Mouse (Mus musculus) stomach, embryonic 14.5 days (tissue): ENCODE measurements around the gene Snrpf. TPM values are rescaled to one million over a fixed set of nuclear protein-coding genes. Genes with fewer than 3 reads are reported as not detected.

Experiments
- ATAC-seq: fragments of 200-750 bp; cut with Nextera tagmentation; 2 replicates; pipeline ENCODE4 v1.8.0; 2017; ENCODE audit warnings: low read depth, moderate TSS enrichment; ENCODE audit not compliant: insufficient number of reproducible peaks, insufficient read depth, low FRiP score
- H3K27ac ChIP-seq: fragments of 300-500 bp; sonication (generic); 2 replicates; pipeline ENCODE4 v1.5.1; 2014; ENCODE audit warnings: mild to moderate bottlenecking, low read length, moderate library complexity, mixed read lengths
- H3K27me3 ChIP-seq: fragments of 300-500 bp; sonication (generic); 2 replicates; pipeline ENCODE4 v1.6.1; 2014; ENCODE audit warnings: low read length, control low read depth, mixed read lengths; ENCODE audit not compliant: control insufficient read depth, insufficient read depth
- H3K36me3 ChIP-seq: fragments of 300-500 bp; sonication (generic); 2 replicates; pipeline ENCODE4 v1.6.1; 2014; ENCODE audit warnings: mild to moderate bottlenecking, control low read depth, low read length, moderate library complexity, mixed read lengths; ENCODE audit not compliant: control insufficient read depth, insufficient read depth
- H3K4me1 ChIP-seq: fragments of 300-500 bp; sonication (generic); 2 replicates; pipeline ENCODE4 v1.6.1; 2014; ENCODE audit warnings: low read length, control low read depth, mixed read lengths; ENCODE audit not compliant: control insufficient read depth, insufficient read depth
- H3K4me2 ChIP-seq: fragments of 300-500 bp; sonication (generic); replicated peaks from 2 replicates; pipeline ENCODE4 v1.6.1; 2014; ENCODE audit warnings: low read depth, low read length, control low read depth
- H3K4me3 ChIP-seq: fragments of 300-500 bp; sonication (generic); 2 replicates; pipeline ENCODE4 v1.5.1; 2014; ENCODE audit warnings: low read depth, low read length, control low read depth
- H3K9ac ChIP-seq: fragments of 300-500 bp; sonication (generic); replicated peaks from 2 replicates; pipeline ENCODE4 v1.6.1; 2014; ENCODE audit warnings: low read depth, mild to moderate bottlenecking, control low read depth, low read length, moderate library complexity, mixed read lengths
- H3K9me3 ChIP-seq: fragments of 300-500 bp; sonication (generic); 2 replicates; pipeline ENCODE4 v1.6.1; 2016; ENCODE audit warnings: low read depth, low read length, control low read depth; ENCODE audit not compliant: control insufficient read depth
- WGBS: fragments of 180-500 bp; shearing (Covaris S2); extraction: QIAGEN DNeasy Blood & Tissue Kit; methylation state at CpG from one replicate; pipeline ENCODE4 v1.1.7; 2014; 5-methylcytosine and 5-hydroxymethylcytosine counted together
- polyA plus RNA-seq: library from polyadenylated mRNA; unstranded; fragments of >200 nt; fragmentation: Nextera tagmentation; extraction: Ambion mirVana; gene quantifications from 2 replicates; pipeline ENCODE4 v1.2.1, GENCODE M21; 2014

Snrpf gene
- polyA plus RNA-seq, 1 experiment from 2014 or later = 146 TPM

DNA sequence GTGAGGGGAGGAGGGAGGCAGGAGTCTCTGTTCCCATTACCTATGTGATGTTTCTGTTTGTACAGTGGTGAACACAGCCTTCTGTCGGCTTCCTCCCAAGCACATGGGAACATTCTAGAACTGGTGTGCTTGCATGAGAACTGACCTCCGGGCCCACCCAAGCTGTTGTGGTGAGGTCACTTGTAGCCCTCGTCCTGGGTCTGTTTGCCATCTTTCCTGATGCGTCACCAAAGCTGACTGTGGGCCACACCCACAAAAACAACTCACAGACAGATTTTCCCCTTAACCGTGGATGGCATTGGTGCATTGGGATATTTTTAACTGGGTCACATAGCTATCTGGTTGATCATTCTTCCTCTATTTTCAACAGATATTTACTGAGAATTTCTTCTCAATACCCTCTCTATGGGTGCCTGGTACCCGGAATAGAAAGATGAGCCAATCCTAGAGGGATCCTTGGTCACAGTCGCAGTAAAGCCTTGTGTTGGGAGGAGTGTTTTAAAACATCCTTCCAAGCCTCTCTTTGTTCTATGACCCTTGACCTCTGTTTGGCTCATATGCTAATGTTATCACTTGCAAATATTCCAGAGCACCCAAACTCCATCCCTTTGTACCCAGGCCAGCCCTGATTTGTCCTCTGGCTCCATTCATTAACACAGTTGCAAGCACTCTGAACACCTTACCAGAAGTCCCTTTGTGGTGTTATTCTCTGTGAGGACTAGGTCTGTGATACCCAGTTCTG is 31.1 kb upstream of the Snrpf start:
- H3K9ac ChIP-seq = no peak overlapping the region
- no peaks in the 10 kb centered on the region for H3K9me3 ChIP-seq
- WGBS = 56% methylated on average over 7 of the region's 7 CpGs
- no peaks in the 10 kb centered on the region for H3K27me3 ChIP-seq
- H3K27ac ChIP-seq = no peak overlapping the region
- H3K4me1 ChIP-seq = no peaks in the 10 kb centered on the region
- no peak for ATAC-seq
- no peak overlapping the region for H3K4me2 ChIP-seq
- H3K36me3 ChIP-seq = no peaks in the 10 kb centered on the region
- no peak overlapping the region for H3K4me3 ChIP-seq

DNA sequence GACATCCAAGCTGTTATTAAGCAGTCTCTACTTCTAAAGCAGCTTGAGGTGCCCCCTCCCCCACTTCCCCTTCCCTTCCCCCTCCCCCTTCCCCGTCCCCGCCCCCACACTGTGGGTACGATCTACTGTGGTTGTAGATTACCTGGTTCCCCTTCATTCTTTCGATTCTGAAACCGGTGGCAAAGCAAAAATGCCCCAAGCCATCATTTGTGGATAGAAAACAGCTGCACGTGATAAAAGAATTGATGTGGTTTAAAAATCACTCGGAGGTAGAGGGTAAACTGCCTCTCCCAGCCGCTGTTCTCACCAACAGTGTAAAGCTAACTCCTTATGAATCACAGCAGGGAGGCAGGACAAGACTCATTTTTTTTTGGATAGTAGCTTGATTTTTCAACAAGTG is 25.3 kb upstream of the Snrpf start:
- H3K27me3 ChIP-seq = no peaks in the 10 kb centered on the region
- no peak overlapping the region for H3K4me2 ChIP-seq
- no peak overlapping the region for H3K4me3 ChIP-seq
- no peaks in the 10 kb centered on the region for H3K4me1 ChIP-seq
- H3K9me3 ChIP-seq = no peaks in the 10 kb centered on the region
- no peak for ATAC-seq
- H3K27ac ChIP-seq = no peak overlapping the region
- no peaks in the 10 kb centered on the region for H3K36me3 ChIP-seq
- 60% methylated on average over 8 of the region's 8 CpGs for WGBS
- H3K9ac ChIP-seq = no peak overlapping the region

DNA sequence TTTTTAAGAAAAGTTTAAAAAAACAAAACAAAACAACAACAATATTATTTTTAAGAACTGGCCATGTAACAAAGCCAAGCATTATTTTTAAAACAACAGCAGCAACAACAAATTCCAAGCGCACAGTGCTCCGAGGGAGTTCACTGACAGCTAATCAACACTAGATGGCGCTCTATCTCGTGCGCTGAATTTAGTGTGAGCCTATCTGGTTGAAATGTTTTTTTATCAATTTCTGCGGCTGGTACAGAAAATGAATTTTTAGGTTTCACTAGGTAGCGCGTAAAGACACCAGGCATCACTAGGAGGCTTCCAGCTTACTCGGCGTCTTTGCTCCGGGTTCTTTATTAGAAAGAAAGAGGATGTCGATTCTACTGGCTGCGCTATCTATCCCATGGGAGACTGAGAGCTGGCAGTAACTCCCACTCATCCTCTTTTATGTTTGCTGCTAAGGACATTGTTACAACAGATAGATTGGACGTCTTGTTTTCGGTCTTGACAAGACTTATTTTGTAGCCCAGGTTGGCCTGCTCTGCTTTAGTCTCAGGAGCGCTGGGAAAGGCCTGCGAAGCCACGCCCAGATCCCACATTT is 22.0 kb upstream of the Snrpf start:
- Histone ChIP-seq H3K9me3 (no peaks in the 10 kb centered on the region), H3K9ac (no peak overlapping the region), H3K27me3 (no peaks in the 10 kb centered on the region), H3K4me3 (no peak overlapping the region), H3K27ac (no peak overlapping the region), H3K4me1 (no peaks in the 10 kb centered on the region), H3K36me3 (no peaks in the 10 kb centered on the region), H3K4me2 (no peak overlapping the region)
- 44% methylated on average over 18 of the region's 18 CpGs for WGBS
- ATAC-seq = no peak

GRCm38 (mm10) chr10:93610896-93611295 is 21.4 kb upstream of the Snrpf start:
- 100% methylated on average over 1 of the region's 1 CpGs for WGBS

DNA sequence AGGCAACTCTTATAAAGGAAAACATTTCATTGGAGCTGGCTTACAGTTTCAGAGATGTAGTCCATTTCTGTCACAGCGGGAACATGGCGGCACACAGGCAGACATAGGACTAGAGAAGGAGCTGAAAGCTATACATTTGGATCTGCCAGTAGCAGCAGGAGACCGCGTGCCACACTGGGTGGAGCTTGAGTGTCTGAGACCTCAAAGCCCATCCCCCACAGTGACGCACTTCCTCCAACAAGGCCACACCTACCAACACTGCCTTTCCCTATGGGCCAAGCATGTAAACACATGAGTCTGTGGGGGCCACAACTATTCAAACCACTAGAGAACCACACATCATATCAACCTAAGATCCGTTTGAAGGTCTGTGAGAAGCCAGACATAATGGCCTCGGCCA is 19.7 kb upstream of the Snrpf start:
- H3K9me3 ChIP-seq = no peaks in the 10 kb centered on the region
- no peak overlapping the region for H3K9ac ChIP-seq
- H3K27ac ChIP-seq = no peak overlapping the region
- WGBS = 89% methylated on average over 7 of the region's 7 CpGs
- no peaks in the 10 kb centered on the region for H3K36me3 ChIP-seq
- H3K4me1 ChIP-seq = no peaks in the 10 kb centered on the region
- no peak overlapping the region for H3K4me3 ChIP-seq
- no peak overlapping the region for H3K4me2 ChIP-seq
- ATAC-seq = no peak
- no peaks in the 10 kb centered on the region for H3K27me3 ChIP-seq

More at GRCm38 (mm10) chr10:93610896-93611295, 21.4 kb upstream of the Snrpf start:
- no peak overlapping the region for H3K27ac ChIP-seq
- no peak overlapping the region for H3K9ac ChIP-seq
- no peaks in the 10 kb centered on the region for H3K4me1 ChIP-seq
- 0 out of 2 replicates have a peak, but pooled peaks have one; percentile 14 for ATAC-seq
- no peaks in the 10 kb centered on the region for H3K36me3 ChIP-seq
- H3K9me3 ChIP-seq = no peaks in the 10 kb centered on the region
- H3K27me3 ChIP-seq = no peaks in the 10 kb centered on the region
- no peak overlapping the region for H3K4me2 ChIP-seq
- H3K4me3 ChIP-seq = no peak overlapping the region

GRCm38 (mm10) chr10:93608051-93608450 is 18.5 kb upstream of the Snrpf start:
- H3K4me3 ChIP-seq = no peak overlapping the region
- no peak overlapping the region for H3K4me2 ChIP-seq
- 45% methylated on average over 9 of the region's 9 CpGs for WGBS
- no peaks in the 10 kb centered on the region for H3K27me3 ChIP-seq
- H3K36me3 ChIP-seq = no peaks in the 10 kb centered on the region
- H3K4me1 ChIP-seq = no peaks in the 10 kb centered on the region
- H3K9ac ChIP-seq = no peak overlapping the region
- ATAC-seq = no peak
- no peaks in the 10 kb centered on the region for H3K9me3 ChIP-seq
- H3K27ac ChIP-seq = no peak overlapping the region

GRCm38 (mm10) chr10:93606326-93606725 is 16.8 kb upstream of the Snrpf start:
- Histone ChIP-seq H3K36me3 (no peaks in the 10 kb centered on the region), H3K9ac (no peak overlapping the region), H3K27me3 (no peaks in the 10 kb centered on the region), H3K4me1 (no peaks in the 10 kb centered on the region), H3K27ac (no peak overlapping the region), H3K9me3 (no peaks in the 10 kb centered on the region), H3K4me3 (no peak overlapping the region), H3K4me2 (no peak overlapping the region)
- WGBS = 89% methylated on average over 9 of the region's 9 CpGs
- ATAC-seq = no peak

DNA sequence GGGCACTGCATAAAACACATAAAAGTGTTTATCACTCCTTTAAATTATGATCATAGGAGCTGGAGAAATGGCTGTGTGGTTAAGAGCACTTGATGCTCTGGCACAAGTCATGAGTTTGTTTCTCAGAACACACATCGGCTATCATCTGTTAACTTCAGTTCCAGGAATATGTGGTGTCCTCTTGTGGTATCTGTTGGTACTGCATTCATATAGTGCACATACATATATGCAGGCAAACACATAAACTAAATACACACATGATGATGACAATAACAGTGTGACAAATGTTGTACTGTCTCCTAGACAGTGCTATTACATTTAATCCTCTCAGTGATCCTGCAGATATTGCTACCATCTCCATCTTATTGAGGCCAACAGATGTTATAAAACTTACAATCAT is 13.8 kb upstream of the Snrpf start:
- no peaks in the 10 kb centered on the region for H3K4me1 ChIP-seq
- H3K27me3 ChIP-seq = no peaks in the 10 kb centered on the region
- H3K27ac ChIP-seq = no peak overlapping the region
- no peak for ATAC-seq
- H3K4me2 ChIP-seq = no peak overlapping the region
- no peak overlapping the region for H3K9ac ChIP-seq
- H3K9me3 ChIP-seq = no peaks in the 10 kb centered on the region
- no peaks in the 10 kb centered on the region for H3K36me3 ChIP-seq
- H3K4me3 ChIP-seq = no peak overlapping the region
- 98% methylated on average over 1 of the region's 1 CpGs for WGBS

DNA sequence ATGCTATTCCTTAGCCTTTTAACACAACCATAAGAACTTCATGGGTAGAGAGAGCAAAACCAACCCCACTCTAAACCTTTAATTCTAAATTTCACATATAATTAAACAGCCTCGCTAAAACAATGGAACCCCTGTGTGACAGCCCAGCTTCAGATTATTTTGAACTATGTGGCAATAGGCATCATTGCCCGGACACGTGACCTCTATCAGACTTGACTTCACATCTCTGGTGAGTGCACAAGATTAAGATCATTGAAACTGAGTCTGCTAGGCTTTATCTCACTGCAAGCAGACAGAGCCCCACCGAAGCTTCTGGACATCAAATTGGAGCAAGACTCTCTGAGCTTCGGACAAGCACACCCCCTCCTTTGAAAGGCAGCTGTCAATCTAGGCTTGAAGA is 12.8 kb upstream of the Snrpf start:
- H3K4me2 ChIP-seq = no peak overlapping the region
- H3K4me1 ChIP-seq = no peaks in the 10 kb centered on the region
- no peaks in the 10 kb centered on the region for H3K36me3 ChIP-seq
- H3K4me3 ChIP-seq = no peak overlapping the region
- WGBS = 86% methylated on average over 5 of the region's 5 CpGs
- no peaks in the 10 kb centered on the region for H3K27me3 ChIP-seq
- no peak overlapping the region for H3K9ac ChIP-seq
- ATAC-seq = no peak
- no peaks in the 10 kb centered on the region for H3K9me3 ChIP-seq
- H3K27ac ChIP-seq = no peak overlapping the region
